Mouse (Mus musculus) myocyte (in vitro differentiated cells): ENCODE data around the gene Sp2. TPM values are rescaled to one million over a fixed set of nuclear protein-coding genes. Genes with fewer than 3 reads are reported as not detected.
A peak's percentile ranks its signal among the peaks of the same experiment; 100 is the strongest.

Source experiments
- H3K27me3 ChIP-seq: one replicate; pipeline ENCODE4 v1.6.1; 2011; ENCODE audit not compliant: control insufficient read depth, insufficient read depth, insufficient read length
- H3K36me3 ChIP-seq: one replicate; pipeline ENCODE4 v1.6.1; 2011; ENCODE audit not compliant: control insufficient read depth, insufficient read depth
- H3K4me2 ChIP-seq: one replicate; pipeline ENCODE4 v1.6.1; 2011; ENCODE audit warnings: low read depth, control low read depth
- H3K4me3 ChIP-seq: one replicate; pipeline ENCODE4 v1.5.1; 2011; ENCODE audit warnings: mild to moderate bottlenecking, control low read depth, moderate library complexity
- H3K79me2 ChIP-seq: one replicate; pipeline ENCODE4 v1.6.1; 2011; ENCODE audit not compliant: control insufficient read depth, insufficient read depth
- H3ac ChIP-seq: one replicate; pipeline ENCODE4 v1.6.1; 2011; ENCODE audit not compliant: control insufficient read depth, insufficient read length
- CEBPB ChIP-seq: IDR thresholded peaks from 2 replicates; pipeline ENCODE4 v1.6.1; 2011; ENCODE audit warnings: mild to moderate bottlenecking, moderate library complexity; ENCODE audit not compliant: poor library complexity, insufficient read depth, severe bottlenecking
- E2F4 ChIP-seq: IDR thresholded peaks from one replicate; pipeline ENCODE4 v1.6.1; 2011; ENCODE audit warnings: mild to moderate bottlenecking, control low read depth, moderate library complexity; ENCODE audit not compliant: insufficient read depth
- MAX ChIP-seq: IDR thresholded peaks from one replicate; pipeline ENCODE4 v1.6.1; 2011; ENCODE audit warnings: low read depth, mild to moderate bottlenecking, control low read depth
- MYOD1 ChIP-seq, 3 experiments: IDR thresholded peaks; one replicate each; pipeline ENCODE4 v1.6.1; 2011; ENCODE audit warnings: control low read depth in 2 of 3, low read depth in 2 of 3, mild to moderate bottlenecking in 2 of 3, moderate library complexity in 1 of 3; ENCODE audit not compliant: insufficient read length in 2 of 3, control insufficient read depth in 1 of 3
- MYOG ChIP-seq, 3 experiments: IDR thresholded peaks; one replicate each; pipeline ENCODE4 v1.6.1; 2011; ENCODE audit warnings: control low read depth in 2 of 3, low read depth in 2 of 3, mild to moderate bottlenecking in 2 of 3; ENCODE audit not compliant: insufficient read length in 2 of 3, control insufficient read depth in 1 of 3, insufficient read depth in 1 of 3
- POLR2A ChIP-seq: IDR thresholded peaks from one replicate; pipeline ENCODE4 v1.6.1; 2011; ENCODE audit warnings: low read depth, mild to moderate bottlenecking, control low read depth, moderate library complexity; ENCODE audit not compliant: insufficient read length
- POLR2AphosphoS2 ChIP-seq: IDR thresholded peaks from one replicate; pipeline ENCODE4 v1.6.1; 2011; ENCODE audit warnings: low read depth, control low read depth; ENCODE audit not compliant: insufficient read length
- REST ChIP-seq: IDR thresholded peaks from one replicate; pipeline ENCODE4 v1.6.1; 2011; ENCODE audit warnings: mild to moderate bottlenecking, control low read depth, moderate library complexity; ENCODE audit not compliant: insufficient read depth, insufficient read length
- SRF ChIP-seq: IDR thresholded peaks from one replicate; pipeline ENCODE4 v1.6.1; 2011; ENCODE audit warnings: low read depth; ENCODE audit not compliant: control insufficient read depth, insufficient read length
- TCF12 ChIP-seq: IDR thresholded peaks from one replicate; pipeline ENCODE4 v1.6.1; 2011; ENCODE audit warnings: mild to moderate bottlenecking, control low read depth; ENCODE audit not compliant: poor library complexity, insufficient read depth, severe bottlenecking
- TCF3 ChIP-seq: IDR thresholded peaks from one replicate; pipeline ENCODE4 v1.6.1; 2011; ENCODE audit warnings: low read depth, control low read depth; ENCODE audit not compliant: insufficient read length
- USF1 ChIP-seq: IDR thresholded peaks from one replicate; pipeline ENCODE4 v1.6.1; 2011; ENCODE audit warnings: low read depth, mild to moderate bottlenecking, control low read depth, moderate library complexity
- polyA plus RNA-seq: library from polyadenylated mRNA; unstranded; fragments of >200 nt; fragmentation: generic; extraction: Trizol; gene quantifications from one replicate; pipeline ENCODE4 v1.2.1, GENCODE M21; 2012; ENCODE audit warnings: missing spikeins

The Sp2 gene
- polyA plus RNA-seq, 1 experiment = 11.5 TPM

GRCm38 (mm10) chr11:96996773-96997379 is 14.1 kb upstream of the Sp2 start:
- H3ac ChIP-seq = peak overlapping the region; percentile 7
- TF ChIP-seq POLR2AphosphoS2 = no peak
- TF ChIP-seq POLR2A = no peak
- TF ChIP-seq TCF12 = no peak
- no peak for TF ChIP-seq REST
- TF ChIP-seq MYOG (IDR thresholded peaks at IDR 0.05; ENCODE audit: control insufficient read depth in 1 of 3, insufficient read depth in 1 of 3, insufficient read length in 2 of 3, low read depth in 2 of 3) = peak in 1 of 3 experiments; percentile 43
- peak in 2 of 3 experiments; percentile 21 to 57 for TF ChIP-seq MYOD1 (IDR thresholded peaks at IDR 0.05; ENCODE audit: control insufficient read depth in 1 of 3, insufficient read length in 2 of 3, low read depth in 2 of 3)
- H3K27me3 ChIP-seq = no peaks in the 10 kb centered on the region
- peak overlapping the region; percentile 66 for H3K4me2 ChIP-seq
- H3K79me2 ChIP-seq = no peaks in the 10 kb centered on the region
- H3K4me3 ChIP-seq = peak overlapping the region; percentile 1
- H3K36me3 ChIP-seq = no peaks in the 10 kb centered on the region

GRCm38 (mm10) chr11:96995836-96996772 is 13.3 kb upstream of the Sp2 start:
- TF ChIP-seq CEBPB = no peak
- TF ChIP-seq POLR2A = no peak
- TF ChIP-seq MAX = no peak
- no peaks in the 10 kb centered on the region for H3K27me3 ChIP-seq

DNA sequence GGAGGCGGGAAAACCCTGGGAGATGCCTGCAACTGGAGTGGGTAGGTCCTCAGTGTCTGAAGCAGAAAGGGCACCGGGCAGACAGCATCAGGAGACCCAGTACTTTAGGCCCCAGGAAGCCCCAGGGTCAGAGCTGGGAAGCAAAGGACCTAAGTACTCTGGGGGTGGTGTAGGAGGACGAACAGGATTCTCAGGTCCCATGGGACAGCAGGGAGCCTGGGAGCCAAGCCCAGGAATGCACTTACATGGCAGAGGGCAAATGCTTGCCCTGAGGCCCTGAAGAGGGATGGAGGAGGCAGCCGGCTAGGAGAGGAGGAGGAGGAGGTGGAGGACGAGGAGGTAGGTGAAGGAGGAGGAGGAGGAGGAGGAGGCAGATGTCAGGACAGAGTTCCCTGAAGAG is 12.3 kb upstream of the Sp2 start:
- no peak overlapping the region for H3ac ChIP-seq
- H3K4me3 ChIP-seq = no peak overlapping the region
- TF ChIP-seq TCF3 (no peak), POLR2AphosphoS2 (no peak), POLR2A (no peak), MYOG (IDR thresholded peaks at IDR 0.05; ENCODE audit: control insufficient read depth in 1 of 3, insufficient read depth in 1 of 3, insufficient read length in 2 of 3, low read depth in 2 of 3) (no peak), E2F4 (no peak), CEBPB (no peak), USF1 (no peak), SRF (no peak), MYOD1 (IDR thresholded peaks at IDR 0.05; ENCODE audit: control insufficient read depth in 1 of 3, insufficient read length in 2 of 3, low read depth in 2 of 3) (no peak), TCF12 (no peak), MAX (no peak), REST (no peak)
- H3K27me3 ChIP-seq = no peaks in the 10 kb centered on the region
- H3K79me2 ChIP-seq = no peaks in the 10 kb centered on the region
- no peaks in the 10 kb centered on the region for H3K36me3 ChIP-seq
- peak overlapping the region; percentile 32 for H3K4me2 ChIP-seq

More at GRCm38 (mm10) chr11:96995836-96996772, 13.3 kb upstream of the Sp2 start:
- H3K4me3 ChIP-seq = no peak overlapping the region
- peak overlapping the region; percentile 66 for H3K4me2 ChIP-seq
- no peak overlapping the region for H3ac ChIP-seq
- no peaks in the 10 kb centered on the region for H3K79me2 ChIP-seq
- no peaks in the 10 kb centered on the region for H3K36me3 ChIP-seq

DNA sequence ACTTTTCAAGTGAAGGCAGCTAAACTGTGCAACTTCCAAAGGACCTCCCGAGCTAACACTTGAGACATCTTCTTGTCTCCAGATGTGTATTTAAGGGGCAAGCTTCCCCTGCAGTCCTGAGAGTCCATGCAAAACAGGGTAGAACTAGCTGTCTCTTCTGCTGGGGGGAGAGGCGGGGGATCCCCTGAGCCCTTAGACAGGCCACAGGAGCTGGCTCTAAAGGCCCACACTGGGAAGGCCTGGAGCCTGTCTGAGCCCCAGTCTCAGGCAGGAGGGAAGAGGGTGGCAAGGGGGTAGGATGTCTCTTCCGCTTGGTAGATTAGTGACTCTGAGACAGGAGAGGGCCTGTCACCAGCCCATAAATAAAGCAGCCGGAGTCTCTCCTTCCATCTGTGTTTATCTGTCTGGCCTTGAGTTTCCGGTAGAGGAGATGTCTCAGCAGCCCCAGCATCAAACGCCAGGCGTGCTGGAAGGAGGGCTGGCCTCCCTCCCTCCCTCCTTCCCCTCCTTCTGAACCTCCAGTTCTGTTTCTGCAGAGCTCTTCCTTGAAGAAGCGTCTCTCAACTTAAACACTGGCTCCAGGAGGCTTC is 10.1 kb upstream of the Sp2 start:
- Histone ChIP-seq H3K4me3 (no peak overlapping the region), H3ac (no peak overlapping the region), H3K27me3 (no peaks in the 10 kb centered on the region), H3K4me2 (peak overlapping the region; percentile 74), H3K36me3 (no peaks in the 10 kb centered on the region), H3K79me2 (no peaks in the 10 kb centered on the region)
- TF ChIP-seq POLR2A = peak; percentile 26
- no peak for TF ChIP-seq TCF3

- Histone ChIP-seq H3K79me2 (no peaks in the 10 kb centered on the region), H3K27me3 (no peaks in the 10 kb centered on the region), H3ac (no peak overlapping the region), H3K4me3 (no peak overlapping the region), H3K4me2 (peak overlapping the region; percentile 74), H3K36me3 (no peaks in the 10 kb centered on the region)
- TF ChIP-seq USF1 = no peak
Observed at GRCm38 (mm10) chr11:96991501-96991900, 8.7 kb upstream of the Sp2 start.
